Mouse (Mus musculus) spleen, embryonic (tissue): ENCODE data around the gene Mlxipl.

Source experiments
- CTCF ChIA-PET: fragments of 350-600 bp; sonication (Branson Sonifier 250); formaldehyde crosslinking; loops from one replicate; lab custom pipeline; 2022; lab: Charles Lee

The Mlxipl gene

DNA sequence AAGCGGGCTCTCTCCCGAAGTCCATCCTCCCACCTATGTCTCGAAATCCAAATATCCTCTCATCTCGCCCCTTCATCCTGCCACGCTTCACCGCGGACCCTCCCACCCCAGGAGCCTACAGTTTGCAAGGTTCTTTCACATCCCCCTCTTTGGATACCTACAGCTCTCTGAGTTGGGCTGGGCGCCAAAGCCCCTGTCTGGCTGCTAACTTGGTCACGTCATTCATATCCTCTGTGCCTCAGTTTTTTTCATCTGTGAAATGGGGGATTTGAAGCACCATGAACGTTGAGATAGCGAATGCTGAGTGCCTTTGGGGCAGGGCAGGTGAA is 11.2 kb upstream of the Mlxipl start:
- CTCF ChIA-PET = no interaction called here

DNA sequence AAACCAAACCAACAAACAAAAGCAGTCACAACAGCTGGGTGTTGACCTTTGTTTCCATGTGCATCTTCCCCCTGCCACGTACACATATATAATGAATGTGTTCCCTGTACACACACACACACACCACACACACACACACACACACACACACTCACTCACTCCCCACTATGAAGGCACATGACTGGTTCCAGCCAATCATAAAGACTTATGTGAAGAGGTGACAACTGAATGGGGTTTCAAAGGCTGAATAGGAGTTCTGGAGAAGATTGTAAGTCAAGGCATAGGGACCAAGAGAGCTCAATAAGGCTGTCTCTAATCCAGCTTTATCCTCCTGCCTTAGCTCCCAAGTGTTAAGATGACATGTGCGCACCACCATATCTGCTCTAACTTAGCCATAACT is 10.1 kb upstream of the Mlxipl start:
- CTCF ChIA-PET = no interaction called here

DNA sequence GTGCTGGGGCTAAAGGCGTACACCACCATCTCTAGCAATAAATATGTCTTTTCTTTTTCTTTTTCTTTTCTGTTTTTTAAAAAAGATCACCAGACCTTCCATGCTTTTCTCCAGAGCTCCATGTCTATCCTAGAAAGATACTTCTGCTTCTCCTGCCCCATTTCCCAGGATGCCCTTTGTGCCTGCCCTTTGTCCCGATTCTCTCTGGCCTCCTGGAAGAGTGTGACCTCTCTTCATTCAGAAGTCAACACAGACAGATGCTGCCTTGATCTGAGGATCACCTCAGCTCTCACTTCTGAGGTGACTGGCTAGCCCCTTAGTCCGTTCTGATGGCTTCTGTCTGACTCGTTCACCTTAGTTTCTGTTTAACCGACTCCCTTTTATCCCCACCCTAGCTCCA is 9.2 kb upstream of the Mlxipl start:
- CTCF ChIA-PET = no interaction called here

DNA sequence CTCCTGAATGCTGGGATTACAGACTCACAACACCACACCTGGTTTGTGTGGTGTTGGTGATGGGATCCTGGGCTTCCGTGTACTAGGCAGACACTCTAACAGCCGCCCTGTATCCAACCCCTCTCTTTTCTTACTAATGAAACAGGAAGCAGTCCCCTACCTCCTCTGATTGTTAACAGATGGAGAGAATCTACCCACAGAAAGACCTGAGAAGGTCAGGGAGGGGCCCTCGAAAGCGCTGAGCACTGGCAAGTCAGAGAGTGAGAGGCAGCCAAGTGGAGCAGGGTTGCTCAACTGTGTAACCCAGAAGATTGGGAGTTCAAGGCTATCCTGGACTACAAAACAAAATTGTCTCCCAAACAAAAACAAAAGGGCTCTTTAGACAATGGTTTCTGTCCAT is 2.8 kb upstream of the Mlxipl start:
- CTCF ChIA-PET = no interaction called here

DNA sequence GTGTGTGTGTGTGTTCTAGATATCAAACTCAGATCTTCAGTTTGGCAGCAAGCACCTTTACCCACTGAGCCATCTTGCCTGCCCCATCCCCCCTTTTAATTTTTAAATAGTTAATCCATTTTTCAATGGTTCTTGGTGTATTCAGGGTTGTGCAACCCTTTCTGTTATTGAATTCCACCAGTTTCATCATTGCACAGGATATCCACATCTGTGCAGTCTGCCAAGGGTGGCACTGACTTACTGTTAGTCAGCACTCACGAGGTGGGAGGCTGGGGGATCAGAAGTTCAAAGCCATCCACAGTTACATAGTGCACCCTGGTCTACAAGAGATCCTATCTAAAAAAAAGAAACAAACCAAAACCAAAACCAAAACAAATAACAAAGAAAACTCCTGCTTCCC is 11.3 kb downstream of the Mlxipl start:
- CTCF ChIA-PET = no interaction called here

DNA sequence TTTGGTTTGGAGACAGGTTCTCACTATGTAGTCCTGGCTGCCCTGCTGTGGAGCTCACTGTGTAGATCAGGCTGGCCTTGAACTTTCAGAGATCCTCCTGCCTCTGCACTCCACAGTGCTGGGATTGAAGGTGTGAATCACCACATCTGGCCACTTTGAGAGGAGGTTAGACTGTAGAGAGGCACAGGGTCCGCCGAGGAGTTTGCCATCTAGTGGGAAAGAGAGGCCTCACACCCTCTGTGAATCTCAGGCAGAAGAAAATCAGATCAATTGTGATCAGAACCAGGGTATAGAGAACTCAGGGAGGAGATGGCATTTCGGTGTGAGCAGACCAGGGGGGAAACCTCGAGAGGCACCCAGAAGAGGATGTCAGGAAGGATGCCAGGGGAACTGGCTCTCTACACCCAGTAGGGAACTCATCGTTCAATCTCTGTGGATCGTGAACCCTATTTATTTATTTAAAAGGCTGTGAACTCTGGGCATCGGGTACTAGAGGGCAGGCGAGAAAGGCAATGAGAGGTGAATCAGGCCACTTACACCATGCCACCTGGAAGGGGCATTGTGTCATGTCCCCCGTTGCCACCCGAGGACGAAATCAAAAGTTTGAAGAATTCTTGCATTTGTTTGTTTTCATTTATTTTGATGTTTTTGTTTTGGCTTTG is 14.4 kb downstream of the Mlxipl start:
- CTCF ChIA-PET = no interaction called here

DNA sequence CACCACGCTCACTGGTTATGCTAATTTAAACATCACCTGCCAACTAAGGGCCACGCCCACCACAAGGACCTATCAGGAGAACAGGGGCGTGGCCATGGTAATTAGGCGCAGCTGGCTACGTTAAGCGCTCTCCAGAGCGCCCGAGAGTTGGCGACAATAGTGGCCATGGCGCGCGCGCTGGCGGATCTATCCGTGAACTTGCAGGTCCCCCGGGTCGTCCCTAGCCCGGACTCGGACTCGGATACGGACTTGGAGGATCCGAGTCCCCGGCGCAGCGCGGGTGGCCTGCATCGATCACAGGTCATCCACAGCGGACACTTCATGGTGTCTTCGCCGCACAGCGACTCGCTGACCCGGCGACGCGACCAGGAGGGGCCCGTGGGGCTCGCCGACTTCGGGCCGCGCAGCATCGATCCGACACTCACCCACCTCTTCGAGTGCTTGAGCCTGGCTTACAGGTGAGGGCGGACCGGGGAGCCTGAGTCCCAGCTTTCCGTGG is 17.1 kb downstream of the Mlxipl start:
- CTCF ChIA-PET = interaction anchor here (0.6 kb wide), 1 partner anchor 64 kb away, joined by 16 read pairs; no protein-coding TSS in a partner anchor

DNA sequence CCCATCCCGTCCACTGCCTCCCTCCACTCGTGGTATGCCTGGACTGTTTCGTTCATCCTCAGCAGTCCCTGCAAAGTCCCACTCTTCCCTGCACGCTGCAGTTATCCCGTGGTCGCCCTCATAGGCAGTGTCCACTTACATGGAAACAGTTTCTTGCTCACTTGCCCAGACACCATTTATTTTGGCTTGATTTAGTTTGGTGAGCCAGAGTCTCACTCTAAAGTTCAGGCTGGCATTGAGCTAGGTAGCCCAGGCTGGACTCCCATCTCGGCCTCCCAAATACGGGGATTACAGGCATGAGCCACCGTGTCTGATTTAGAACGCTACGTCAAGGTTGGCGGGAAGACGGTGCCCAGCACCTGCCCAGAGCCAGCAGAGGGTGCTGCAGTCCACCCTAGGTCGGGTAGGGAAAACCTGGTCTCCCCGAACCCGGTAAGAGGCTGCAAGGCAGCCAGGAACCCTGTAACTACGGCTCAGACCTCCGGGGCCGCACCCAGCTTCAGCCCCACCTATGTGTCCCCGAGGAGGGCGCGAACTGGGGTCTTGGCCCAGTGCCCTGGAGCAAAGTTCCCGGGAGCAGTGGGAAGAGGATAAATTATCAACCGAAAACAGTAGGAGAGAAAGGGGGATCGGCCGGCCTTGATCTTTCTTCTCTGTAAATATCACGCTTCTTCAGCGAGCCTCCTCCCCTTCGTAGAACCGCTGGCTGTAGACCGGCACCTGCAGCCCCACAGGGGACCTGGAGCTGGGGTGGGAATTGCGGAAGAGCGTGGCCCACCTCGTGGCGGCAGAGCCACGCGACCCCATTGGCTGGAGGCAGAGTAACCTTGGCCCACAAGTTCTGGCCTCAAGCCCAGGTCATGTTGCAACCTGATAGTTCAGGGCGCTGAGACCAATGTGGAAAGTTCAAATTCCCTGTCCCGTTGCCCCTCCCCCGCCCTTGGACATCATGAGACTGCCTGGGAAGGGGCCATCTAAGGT is 18.1 kb downstream of the Mlxipl start:
- CTCF ChIA-PET = interaction anchor here (0.6 to 0.9 kb wide), 2 partner anchors 123 to 657 kb away, joined by 3 to 6 read pairs; no protein-coding TSS in a partner anchor

DNA sequence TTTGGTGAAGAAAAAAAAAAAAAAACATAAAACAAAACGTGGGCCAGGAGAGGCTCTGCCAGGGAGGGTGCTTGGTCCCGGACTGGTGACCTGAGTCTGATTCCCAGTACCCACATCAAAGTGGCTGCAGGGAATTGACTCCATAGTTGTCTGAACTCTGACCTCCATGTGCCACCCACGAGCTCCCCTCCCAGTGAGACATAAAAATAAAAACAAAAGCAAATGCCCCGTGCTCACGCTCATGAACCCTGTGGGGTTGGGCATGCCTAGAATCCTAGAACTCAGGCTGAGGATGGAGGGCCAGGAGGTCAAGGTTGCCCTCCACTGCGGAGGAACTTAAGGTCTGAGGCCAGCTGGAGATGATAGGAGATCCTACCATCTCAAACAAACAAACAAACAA is 19.3 kb downstream of the Mlxipl start:
- CTCF ChIA-PET = interaction anchor here (0.7 to 0.9 kb wide), 2 partner anchors 97 to 121 kb away, joined by 5 to 6 read pairs; no protein-coding TSS in a partner anchor

DNA sequence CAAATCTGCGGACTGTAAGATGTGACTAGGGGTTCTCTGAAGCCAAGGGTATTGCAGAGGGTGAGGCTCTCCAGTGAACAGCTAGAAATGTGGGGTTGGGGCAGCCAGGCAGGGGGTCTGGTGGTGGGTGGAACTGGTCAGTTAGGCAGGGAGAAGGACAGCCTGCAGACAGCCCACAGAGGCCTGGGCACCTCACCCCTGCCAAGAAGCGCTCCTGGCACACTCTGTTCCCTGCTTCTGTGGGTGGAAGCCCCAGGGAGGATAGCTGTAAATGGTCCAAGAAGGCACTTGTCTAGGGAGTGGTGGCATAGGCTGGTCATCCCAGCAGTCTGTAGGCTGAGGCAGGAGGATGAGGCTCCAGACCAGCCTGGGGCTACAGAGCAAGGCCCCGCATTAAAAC is 19.7 kb downstream of the Mlxipl start:
- CTCF ChIA-PET = interaction anchor here (0.7 kb wide), 1 partner anchor 97 kb away, joined by 5 read pairs; no protein-coding TSS in a partner anchor

DNA sequence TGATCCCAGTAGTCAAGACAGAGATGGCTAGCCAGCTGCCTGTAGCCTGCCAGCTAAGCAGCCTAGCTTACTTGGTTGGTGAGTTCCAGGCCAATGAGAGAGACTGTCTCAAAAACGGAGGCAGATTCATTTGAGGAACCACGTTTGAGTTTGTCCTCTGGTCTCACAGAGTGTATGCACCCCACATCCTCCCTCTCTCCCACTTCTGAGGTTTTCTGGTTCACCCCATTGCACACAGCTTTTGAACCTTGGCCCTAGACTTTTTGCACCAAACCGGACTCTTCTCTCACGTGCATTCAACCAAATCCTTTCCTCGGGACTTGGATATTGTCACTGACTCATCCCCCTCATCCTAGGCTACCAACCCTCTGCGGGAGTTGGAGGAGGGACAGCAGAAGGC is 20.3 kb downstream of the Mlxipl start:
- CTCF ChIA-PET = no interaction called here

DNA sequence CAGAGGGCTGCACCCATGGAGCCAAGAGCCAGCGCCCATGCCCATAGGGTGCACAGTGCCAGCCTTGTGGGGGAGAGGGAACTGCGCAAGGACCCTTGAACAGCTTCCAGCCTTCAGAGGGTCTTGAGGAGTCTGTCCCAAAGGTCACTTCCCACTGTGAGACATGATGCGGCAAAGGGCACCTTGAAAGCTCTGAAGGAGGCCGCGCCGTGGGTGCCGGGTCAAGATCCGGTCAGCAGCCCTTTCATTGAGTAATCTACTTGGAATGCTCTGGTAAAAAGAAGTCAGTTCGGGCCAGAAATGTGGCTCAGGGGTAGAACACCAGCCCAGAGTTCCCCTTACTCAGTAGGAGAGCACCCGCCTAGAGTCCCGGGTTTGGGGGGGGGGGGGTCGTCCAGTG is 24.1 kb downstream of the Mlxipl start:
- CTCF ChIA-PET = no interaction called here

DNA sequence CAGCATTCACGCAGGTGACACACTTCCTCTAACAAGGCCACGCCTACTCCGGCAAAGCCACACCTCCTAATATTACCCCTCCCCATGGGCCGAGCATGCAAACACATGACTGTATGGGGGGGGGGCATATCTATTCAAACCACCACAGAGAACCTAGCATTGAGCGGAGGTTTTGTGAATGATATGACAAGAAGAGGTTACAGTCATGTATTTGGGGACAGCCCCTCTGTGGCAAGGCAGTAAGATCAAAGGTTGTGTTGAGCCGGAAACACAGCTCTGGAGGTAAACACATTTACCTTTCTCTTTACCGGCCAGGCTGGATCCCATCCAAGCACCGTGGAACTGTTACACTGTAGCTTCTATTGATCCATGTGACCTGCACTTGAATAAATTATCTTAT is 25.6 kb downstream of the Mlxipl start:
- CTCF ChIA-PET = no interaction called here

DNA sequence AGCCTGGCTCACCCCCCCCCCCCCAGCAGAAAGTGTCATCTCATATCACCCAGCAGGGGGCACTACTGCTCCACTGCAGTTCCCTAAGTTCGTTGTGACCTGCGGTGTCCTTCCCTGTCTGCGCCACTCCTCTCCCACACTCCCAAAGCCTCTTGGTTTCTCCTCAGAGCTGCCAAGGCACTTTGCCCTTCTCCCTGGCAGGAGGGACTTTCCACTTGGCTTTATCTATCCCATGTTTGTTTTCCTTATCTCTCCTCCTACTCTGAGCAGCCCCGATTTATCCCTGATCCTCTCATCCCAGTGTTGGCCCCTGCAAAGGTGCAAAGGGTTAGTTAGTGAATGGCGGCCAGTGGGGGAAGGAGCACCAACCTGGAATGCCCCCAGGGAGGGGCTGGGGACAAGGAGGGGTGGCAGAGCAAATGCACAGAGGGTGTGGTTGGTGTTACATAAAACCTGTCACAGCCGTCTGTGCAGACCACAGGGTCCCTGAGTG is 28.9 kb downstream of the Mlxipl start:
- CTCF ChIA-PET = interaction anchor here (0.6 to 1.9 kb wide), 5 partner anchors 71 to 618 kb away, joined by 3 to 18 read pairs (median 8); no protein-coding TSS in a partner anchor

DNA sequence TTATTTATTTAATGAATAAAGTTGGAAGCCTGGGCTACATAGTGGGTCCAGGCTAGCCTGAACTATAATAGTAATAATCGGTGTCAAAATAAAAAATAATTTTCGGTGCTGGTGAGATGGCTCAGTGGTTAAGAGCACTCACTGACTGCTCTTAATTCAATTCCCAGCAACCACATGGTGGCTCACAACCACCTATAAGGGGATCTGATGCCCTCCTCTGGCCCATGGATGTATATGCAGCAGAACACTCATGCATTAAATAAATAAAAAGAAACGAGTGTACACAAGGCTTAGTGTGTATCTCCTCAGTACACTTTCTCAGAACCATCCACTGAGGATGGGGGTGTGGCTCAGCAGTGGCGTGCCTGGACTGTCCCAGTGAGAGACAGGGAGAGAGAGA is 31.1 kb downstream of the Mlxipl start:
- CTCF ChIA-PET = no interaction called here

DNA sequence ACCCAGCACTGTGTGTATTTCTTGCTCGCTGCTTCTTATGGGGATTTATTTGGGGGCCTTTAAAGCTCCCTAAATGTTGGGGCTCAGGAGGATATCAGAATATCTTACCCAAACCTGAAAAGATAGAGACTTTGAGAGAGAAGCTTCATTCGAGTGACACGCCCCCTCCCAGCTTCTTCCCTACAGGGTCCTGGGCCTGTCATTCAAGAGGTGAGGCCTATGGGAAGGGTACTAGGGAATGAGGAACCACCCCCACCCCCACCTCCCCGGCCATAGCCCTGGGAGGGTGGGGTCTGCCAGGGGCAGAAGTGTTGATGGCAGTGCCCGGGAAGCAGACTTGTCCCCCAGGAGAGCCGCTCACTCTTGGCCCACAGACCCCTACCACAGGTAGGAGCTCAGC is 36.4 kb downstream of the Mlxipl start:
- CTCF ChIA-PET = no interaction called here

DNA sequence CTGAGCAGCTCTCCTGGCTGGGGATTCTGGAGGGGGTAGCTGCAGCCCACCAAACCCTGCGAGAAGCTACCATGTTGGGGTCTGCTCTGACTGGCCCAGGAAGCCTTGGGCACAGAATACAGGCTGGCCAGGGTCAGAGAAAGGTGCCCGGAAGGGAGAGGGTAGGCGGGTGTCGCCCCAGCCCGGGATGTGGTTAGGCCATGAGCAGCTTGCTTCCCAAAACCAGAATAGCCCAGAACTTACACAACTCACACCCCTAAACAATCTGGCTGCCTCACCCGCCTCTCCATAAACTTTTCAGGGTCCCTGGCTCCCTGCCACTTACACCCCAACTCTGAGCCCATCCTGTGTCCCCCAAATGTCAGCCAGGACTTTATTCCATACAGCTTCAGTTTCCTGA is 38.0 kb downstream of the Mlxipl start:
- CTCF ChIA-PET = no interaction called here

DNA sequence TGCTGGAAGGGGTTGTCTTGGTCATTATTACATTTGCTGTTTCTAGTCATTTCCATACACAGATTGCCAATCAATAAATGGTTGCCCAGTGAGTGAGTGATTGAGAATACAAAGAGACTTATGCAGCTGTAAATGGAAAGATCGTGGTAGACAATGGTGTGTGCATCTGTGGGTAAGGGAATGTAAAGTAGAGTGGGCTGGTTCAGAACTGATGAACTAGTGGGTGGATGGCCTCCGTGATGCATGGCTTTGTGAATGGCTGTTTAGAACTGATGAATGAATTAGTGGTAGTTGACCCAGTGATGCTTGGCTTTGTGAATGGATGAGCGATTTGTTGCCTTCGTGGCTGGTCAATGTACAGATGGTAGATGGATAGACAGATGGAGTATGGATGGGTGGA is 40.1 kb downstream of the Mlxipl start:
- CTCF ChIA-PET = interaction anchor here (0.7 kb wide), 1 partner anchor 157 kb away, joined by 4 read pairs; no protein-coding TSS in a partner anchor

DNA sequence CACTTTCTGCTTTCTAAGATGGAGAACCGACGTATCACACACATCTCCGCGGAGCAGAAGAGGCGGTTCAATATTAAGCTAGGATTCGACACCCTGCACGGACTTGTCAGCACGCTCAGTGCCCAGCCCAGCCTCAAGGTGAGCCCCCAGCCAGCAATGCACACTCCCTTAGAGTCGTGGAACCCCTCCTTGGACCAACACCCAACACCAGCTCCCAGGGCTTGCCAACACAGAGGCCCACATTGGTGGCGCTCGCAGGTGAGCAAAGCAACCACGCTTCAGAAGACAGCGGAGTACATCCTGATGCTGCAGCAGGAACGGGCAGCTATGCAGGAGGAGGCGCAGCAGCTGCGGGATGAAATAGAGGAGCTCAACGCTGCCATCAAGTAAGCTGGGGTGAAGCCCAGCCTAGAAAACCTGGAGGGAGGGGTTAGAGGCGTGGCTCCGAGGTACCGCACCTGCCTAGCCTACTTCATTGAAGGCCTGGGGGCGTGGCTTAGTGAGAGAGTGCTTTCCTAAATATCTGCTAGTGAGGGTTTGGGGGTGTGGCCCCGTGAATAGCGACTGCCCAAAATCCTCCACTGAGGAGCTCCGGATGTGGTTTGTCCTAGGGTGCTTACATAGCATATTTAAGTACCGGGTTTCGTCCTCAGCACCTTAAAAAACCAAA is 44.2 kb downstream of the Mlxipl start:
- CTCF ChIA-PET = interaction anchor here (0.7 kb wide), 1 partner anchor 110 kb away, joined by 3 read pairs; no protein-coding TSS in a partner anchor

DNA sequence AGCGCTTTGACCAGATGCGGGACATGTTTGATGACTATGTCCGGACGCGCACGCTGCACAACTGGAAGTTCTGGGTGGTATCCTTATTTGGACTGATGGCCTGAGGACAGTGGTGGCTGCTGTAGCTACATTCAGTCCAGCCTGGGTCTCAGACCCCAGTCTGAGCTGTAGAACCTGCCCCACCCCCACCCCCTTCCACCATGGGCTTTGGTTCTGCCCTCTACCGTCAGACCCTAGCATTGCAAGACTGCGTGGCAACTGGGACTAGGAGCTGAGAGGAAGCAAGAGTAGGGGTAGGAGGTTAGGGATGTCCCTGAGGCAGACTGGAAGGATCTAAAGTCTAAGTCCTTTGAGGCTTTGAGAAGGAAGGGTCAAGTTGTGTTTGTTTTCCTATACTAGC is 44.8 kb downstream of the Mlxipl start:
- CTCF ChIA-PET = interaction anchor here (0.7 kb wide), 1 partner anchor 110 kb away, joined by 3 read pairs; no protein-coding TSS in a partner anchor

DNA sequence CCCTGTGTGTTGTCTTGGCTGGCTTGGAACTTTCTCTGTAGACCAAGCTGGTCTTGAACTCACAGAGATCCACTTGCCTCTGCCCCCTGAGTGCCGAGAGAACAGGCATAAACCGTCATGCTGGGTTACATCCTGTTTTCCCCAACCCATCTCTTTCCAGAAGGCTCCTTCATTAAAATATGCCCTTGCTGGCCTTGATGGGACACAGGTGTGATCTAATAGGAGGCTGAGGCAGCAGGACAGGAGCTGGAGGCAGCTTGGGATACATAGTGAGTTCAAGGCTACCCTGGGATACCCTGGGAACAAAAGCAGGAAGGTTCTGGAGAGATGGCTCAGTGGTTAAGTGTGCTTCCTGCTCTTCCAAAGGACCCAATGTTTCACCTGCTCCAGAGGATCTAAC is 50.2 kb downstream of the Mlxipl start:
- CTCF ChIA-PET = no interaction called here
